Mouse (Mus musculus): ENCODE measurements at regions not wholly inside any gene's neighbourhood (a gene's known extent, or its start where the extent isn't known, plus 50 kb on each side); places are given as distances from the start of the nearest gene placed in this dataset.
A peak's percentile ranks its signal among the peaks of the same experiment; 100 is the strongest.

DNA sequence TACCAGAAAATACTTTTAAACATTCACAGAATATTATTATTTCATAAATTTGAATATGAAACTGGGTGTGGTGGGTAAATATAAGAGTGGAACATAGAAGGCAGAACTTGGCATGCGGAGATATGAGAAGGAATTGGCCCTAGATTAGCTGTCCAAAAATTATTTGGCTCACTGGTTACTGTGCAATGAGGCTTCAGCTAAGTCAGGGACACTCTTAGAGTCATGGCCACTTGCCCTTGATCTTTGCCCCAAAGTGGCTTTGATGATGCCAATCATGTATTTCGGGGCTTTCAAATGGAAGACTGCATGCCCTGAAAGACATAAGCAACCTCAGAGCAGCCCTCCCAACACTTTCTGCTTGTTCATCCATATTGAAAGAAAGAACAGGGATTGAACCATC lies 76.9 kb downstream of the Pxdc1 start:
- intact Hi-C loops (cut with DNase I): no loop called here
- DNase-seq: no peak

DNA sequence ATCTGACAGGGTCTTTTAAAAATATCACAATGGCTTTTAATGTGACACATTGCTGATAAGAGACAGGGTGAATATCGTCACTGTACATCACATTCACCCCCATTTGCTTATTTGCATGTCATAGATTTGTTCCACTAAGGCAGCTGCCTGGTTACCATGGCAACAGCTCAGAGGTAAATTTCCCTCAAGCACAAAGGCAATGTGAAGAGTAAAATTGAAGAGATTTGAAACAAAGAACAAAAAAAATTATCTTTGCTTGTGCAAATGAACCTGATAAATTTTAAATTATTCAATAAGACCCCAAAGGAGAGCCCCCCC lies 77.3 kb downstream of the Pxdc1 start:
- no peak for DNase-seq

DNA sequence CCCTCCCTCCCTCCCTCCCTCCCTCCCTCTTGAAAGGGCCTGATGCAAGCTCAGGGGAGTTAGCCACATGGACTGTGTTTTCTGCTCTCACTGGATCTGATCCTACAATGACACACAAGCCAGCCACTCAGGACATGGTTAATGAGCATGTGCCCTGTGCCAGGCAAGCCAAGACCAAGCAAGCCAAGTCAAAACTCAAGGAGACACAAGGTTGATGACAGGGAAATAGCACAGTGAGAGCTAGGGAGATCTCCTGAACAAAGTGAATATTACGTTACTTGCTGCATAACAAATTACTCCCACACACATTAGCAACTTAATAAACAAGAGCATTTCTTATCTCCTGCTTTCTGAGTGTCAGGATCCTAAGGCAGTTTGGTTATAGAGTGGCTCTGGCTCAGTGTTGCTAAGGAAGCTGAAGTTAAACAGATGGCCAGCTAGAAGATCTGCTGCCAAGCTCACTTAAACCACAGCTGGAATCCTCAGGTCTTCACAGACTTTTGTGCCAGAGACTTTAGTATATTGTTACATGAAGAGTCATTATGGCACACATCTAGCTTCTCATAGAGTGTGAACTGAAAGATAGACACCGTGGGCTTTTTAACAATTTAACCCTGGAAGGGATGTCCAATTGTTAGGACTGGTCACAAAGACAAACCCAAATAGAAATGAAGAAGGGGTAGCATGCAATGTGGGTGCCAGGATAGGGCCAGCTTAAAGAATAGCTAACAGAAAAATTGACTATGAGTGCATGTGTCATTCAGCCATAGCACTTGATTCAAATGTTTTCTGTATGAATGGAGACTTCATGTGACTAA lies 77.9 kb downstream of the Pxdc1 start:
- peak; percentile 6 to 22 for DNase-seq
- intact Hi-C loops (cut with DNase I): no loop called here

More for the DNA sequence above, 77.3 kb downstream of the Pxdc1 start:
- intact Hi-C loops (cut with DNase I): no loop called here

DNA sequence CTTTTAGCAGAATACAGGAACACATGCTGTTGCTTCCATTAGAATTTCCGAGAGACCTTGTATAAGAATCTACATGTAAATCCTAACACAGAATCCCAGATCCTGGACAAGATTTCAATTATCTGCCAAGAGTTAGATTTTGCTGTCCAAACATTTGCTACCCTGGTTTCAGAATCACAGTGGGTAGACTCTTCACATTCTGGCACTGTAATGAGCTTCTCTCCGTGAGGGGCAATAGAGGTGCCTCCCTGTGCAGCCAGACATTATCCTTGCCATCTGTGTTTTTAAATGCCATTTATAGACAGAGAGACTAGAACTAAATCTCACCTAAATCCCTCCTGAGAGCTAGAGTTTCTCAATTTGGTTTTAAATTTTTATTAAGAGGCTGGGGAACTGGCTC lies 84.0 kb downstream of the Pxdc1 start:
- intact Hi-C loops (cut with DNase I): no loop called here
- DNase-seq: no peak

DNA sequence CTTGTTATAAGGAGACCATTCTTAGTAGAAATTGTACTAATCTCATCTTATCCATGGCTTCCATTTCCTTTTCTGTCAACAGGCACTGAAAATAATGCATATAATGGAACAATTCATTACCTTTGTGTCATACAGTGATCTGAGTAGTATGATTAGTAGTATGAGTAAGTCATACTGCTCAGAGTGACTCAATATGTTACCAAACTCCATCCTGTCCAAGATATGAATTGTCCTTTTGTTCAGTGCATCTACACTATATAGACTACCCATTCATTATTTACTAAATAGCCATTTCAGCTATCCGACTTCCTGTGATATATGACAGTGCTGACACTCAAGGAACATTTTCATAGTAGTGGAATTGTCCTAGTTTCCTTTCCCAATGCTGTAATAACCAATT lies 86.6 kb downstream of the Pxdc1 start:
- DNase-seq: no peak
- intact Hi-C loops (cut with DNase I): no loop called here

DNA sequence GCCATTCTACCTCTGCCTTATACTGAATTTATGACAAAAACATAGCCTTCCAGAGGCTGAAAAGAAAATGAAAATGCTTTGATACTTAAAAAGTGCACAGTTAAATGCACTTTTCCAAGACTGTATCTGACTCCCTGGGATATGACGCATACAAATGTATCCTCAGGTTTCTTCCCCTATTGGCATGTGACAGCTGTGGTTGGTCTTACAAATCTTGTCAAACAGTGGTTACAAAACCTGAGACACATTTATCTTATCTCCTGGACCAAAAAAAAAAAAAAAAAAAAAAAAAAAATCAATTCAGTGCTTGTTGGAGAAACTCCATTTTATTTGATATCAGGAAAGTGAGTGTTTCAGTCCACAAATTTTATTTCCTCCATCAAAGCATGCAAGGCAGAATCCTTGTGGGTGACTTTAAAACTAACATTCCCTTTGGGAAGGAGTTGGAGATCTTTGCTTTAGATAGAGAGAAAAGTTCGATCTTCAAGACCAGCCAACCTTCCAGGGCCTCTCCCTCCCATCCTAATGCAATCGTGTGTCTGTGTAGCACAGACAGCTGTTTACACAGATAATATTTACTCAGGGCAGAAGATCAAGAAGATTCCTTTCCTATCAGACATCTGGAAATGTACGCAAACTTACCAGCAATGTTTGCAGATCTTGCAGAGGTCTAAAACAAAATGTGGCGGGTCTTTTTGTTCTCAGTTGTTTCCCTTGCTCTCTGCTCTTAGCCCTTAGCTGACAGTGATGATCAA lies 103.0 kb downstream of the Pxdc1 start:
- no peak for DNase-seq
- intact Hi-C loops (cut with DNase I): no loop called here

DNA sequence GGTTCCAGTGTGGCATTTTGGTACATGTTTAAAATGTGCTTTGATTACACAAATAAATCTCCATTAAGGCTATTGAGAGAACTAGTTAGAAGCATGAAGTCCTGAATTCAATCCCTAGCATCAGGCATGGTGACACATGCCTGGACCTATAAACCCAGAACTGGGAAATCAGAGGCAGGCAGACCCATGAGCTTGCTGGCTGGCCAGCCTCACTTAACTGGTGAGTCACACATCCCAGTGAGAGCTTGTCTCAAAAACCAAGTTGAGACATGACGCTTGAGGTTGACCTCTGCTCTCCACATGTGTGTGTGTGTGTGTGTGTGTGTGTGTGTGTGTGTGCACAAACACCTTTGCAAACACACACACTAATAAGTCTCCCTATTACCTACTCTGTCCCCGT lies 112.6 kb downstream of the Pxdc1 start:
- DNase-seq: no peak
- intact Hi-C loops (cut with DNase I): no loop called here

DNA sequence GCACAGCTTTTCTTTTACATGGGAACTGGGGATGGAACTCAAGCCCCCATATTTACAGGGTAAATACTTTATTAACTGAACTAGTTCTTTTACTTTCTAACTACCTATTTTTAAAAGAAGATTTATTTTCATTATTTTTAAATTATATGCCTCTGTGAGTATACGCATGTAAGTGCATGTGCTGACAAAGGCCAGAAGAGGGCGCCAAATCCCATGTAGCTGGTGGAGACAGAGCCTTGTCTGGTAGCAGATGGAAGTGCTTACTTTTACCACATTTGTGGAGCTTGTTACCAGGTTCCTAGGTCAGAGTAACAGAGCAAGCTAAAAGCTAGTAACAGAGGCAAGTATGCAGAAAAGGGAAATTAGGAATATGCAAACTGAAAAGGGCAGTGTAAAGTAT lies 119.4 kb downstream of the Pxdc1 start:
- no peak for DNase-seq
- intact Hi-C loops (cut with DNase I): no loop called here

DNA sequence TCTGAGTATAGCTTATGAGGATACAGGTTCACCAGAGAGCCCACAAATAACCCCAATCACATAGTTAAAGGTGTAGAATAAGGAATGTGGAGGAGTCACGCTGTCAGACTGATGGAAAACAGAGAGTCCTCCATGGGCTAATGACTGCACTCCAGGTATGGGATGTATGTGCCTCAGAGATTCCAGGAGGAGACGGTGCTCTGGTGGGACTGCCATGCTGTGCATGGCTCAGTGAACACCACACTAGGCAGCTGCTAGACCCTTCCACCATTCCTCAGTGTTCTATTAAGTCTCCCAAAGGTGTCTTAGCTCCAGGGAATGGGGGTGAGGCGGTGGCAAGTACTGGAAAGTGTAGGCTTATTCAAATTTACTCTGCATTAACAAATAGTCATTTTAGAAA lies 142.0 kb downstream of the Pxdc1 start:
- DNase-seq: no peak
- intact Hi-C loops (cut with DNase I): no loop called here

DNA sequence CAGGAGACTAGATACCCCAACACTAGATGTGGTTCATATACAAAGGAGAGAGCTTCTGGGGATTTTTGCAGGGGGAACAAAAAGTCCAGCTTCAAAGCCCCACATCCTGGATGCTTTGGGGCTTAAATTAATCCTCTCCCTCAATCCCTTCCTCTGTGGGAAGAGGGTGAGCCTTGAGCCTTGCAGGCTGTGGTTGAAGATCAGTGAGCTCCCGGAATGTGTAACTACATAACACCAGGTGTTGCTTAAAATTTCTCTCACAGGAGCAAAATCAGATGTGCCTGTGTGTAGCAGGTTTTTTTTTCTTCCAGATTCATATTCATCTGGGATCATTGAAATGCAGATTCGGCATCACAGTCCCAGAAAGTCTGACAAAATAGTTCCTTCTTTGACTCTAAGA lies 146.1 kb downstream of the Pxdc1 start:
- intact Hi-C loops (cut with DNase I): no loop called here

DNA sequence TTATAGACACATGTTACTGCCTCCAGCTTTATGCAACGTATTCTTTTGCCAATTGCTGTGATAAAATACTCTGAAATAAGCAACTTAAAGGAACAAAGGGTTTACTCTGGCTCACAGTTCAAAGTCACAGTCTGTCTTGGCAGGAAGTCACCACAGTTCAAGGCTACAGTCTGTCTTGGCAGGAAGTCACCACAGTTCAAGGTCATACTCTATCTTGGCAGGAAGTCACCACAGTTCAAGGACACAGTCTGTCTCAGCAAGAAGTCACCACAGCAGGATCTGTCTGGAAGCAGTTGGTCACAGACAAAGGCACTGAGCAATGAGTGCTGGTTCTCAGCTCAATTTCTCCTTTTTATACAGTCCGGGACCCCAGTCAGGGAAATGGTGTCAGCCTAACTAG lies 147.4 kb downstream of the Pxdc1 start:
- intact Hi-C loops (cut with DNase I): no loop called here

More for the DNA sequence above, 146.1 kb downstream of the Pxdc1 start:
- DNase-seq: no peak

DNA sequence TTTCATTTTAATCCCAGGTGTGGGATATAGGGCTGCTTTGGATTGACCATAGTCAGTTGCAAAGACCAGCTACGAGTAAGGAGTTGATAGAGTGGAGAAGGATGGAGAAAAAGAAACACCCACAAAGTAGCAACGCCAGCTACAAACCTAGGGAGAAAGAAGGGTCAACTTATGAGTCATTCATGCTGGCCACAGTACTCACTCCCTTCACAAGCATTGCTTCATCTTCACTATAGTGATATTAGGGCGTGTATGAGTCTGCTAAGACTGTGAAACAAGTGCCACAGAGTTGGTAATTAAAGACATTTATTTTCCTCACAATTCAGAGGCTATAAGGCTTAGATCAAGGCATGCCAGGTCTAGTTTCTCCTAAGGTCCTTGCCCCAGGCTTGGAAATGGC lies 148.4 kb downstream of the Pxdc1 start:
- DNase-seq: no peak
- intact Hi-C loops (cut with DNase I): no loop called here

More for the DNA sequence above, 147.4 kb downstream of the Pxdc1 start:
- DNase-seq: no peak

DNA sequence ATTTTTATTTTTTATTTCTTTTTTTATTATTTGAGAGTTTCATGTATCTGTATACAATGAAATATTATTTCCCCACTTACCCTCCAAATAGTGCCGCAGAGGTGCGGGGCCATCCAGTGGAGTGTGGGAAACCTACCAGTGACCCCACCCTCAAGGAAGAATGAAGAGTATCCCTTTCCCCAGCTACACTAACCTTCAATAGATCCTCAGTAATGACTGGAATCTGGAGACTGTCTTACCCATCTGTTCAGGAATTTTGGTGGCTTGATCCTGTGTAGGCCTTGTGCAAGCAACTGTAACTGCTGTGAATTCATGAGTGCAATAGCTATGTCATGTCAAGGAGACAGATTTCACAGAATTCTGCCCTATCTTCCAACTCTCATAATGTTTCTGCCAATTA lies 153.9 kb upstream of the Slc22a23 start:
- DNase-seq: no peak
- intact Hi-C loops (cut with DNase I): no loop called here

DNA sequence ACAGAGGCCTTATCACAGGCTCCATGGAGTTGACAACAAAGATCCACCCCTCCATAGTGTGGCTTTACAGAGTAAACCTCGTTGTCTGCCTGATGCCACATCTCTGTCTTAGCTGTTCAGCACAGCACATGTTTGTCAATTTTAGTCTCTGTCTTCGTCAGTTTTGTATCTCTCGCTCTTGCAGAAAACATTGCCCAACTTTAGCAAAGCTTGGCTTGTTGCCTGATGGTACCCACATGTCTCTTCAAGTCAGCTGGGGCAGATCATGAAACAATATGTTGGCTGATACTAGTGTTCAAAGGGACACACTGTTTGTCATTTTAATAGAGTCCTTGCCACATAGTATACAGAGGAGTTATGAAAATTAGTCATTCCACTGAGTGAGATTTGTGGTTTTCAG lies 152.7 kb upstream of the Slc22a23 start:
- no peak for DNase-seq
- intact Hi-C loops (cut with DNase I): no loop called here

DNA sequence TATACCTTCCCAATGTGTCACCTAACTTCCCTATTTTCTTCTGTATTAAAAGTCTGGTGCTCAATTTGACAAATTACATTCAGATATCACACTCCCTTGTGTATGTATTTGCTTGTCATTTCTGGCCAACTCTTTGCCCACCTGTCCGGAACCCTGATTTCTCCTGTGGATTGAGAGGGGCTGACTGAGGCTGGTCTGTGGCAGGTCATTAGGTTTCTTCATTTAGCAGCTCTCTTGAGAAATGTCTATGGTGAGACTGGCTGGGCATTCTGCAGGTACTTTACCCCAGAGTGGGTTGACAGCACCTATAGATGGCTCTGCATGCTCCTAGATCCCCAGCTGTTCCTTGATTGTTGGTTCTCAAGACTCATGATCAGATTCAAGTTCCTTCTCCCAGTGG lies 139.8 kb upstream of the Slc22a23 start:
- DNase-seq: no peak
- intact Hi-C loops (cut with DNase I): no loop called here

DNA sequence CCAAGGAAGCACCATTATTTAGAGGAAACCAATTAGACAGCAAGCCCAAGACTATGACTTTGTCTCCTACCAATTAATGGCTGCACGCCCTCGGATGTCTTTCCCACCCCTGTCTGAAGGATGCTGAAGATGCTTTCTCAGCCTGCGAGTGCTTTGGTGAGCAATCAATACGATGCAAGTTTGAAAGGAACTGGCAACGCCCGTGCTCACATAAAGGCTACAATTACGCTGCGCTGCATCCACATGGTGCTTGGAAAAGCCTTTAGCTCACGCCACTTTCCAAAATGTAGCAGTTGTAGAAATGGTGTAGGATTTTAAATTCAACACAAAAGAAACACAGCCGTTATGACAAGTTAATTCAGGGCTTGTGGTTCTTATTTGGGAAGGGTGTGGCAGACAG lies 136.5 kb upstream of the Slc22a23 start:
- intact Hi-C loops (cut with DNase I): no loop called here
- no peak for DNase-seq

DNA sequence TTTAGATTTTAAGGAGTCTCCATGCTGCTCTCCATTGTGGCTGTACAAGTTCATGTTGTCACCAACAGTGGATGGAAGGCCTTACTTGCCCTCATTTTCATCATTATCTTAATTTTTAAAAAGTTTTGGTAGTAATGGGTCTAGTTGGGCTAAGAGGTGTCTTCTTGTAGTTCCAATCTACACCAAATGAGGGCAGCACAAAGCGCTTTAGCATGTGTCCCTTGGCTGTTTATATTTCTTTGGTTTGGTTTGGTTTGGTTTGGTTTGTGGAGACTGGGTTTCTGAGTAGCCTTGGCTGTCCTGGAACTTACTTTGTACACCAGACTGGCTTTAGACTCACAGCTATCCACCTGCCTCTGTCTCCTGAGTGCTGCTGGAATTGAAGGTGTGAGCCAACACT lies 125.4 kb upstream of the Slc22a23 start:
- intact Hi-C loops (cut with DNase I): no loop called here
- DNase-seq: no peak

DNA sequence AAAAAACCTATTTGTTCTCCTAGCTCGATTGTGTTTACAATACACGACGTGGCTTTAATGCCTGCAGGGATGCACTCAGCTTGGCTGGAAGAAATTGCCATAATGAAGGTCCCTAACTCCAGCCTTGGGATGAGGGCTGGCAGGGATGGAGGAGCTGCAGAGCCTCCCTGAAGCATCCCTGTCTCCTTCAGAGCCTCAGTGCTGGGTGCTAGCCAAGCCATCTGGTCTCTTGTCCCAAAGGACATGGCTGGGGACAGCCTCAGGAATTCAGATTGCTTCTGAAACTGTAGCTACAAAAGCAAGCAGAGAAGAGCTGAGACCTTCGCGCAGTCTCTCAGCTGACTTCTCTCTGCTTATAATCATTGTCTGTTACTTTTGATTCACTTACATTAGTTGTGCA lies 124.6 kb upstream of the Slc22a23 start:
- DNase-seq: peak in 1 of 2 experiments; percentile 21
- intact Hi-C loops (cut with DNase I): no loop called here

DNA sequence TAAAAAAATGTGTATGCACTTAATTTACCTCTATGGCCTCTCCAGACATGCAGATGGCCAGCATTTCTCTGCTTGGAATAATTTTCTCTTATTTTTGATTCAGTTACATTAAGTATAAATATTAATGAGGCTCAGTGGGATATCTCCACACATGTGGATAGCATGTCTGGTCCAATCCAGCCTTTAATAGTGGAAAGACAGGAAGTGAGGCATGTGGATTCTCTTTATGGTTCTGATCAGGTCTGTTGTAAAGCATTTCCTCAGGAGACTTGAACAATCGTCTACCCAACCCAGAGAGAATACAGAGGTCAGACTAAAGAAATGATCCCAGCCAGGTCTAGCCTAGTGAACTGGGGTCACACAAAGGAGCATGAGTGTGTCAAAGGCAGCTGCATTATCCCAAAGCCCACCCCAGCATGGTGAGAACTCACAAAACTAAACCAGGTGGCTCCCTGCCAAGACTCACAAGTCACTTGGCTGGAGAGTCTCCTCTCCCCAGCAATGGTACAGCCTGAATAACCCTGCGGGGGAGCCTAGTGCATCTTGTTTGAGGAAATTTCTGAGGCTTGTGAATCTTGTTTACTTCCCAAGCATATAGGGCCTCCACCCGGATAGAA lies 123.3 kb upstream of the Slc22a23 start:
- no peak for DNase-seq
- intact Hi-C loops (cut with DNase I): no loop called here

DNA sequence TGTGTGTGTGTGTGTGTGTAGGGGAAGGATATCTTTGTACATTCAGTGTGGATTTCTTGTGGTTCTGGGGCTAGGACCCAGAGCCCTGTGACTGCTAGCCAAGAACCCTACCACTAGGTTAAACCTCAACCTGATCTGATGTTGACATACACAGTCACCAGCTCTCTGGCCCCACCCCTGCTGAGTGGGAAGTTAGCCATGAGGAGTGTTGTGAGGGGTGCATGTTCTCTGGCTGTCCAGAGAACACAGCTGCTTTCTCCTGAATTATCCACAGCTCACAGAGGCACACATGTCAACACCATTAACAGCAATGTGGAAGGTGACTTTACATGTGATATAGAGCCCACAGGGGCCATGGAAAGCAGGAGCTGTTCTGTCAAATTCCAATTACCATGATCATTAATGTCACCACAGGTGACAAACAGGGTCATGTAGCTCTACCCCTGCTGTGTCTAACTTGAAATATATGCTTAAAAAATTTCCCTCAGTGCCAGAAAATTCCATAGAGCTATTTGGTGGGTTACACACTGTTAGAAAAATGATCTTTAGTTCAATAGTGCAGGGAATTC lies 121.0 kb upstream of the Slc22a23 start:
- no peak for DNase-seq
- intact Hi-C loops (cut with DNase I): no loop called here

DNA sequence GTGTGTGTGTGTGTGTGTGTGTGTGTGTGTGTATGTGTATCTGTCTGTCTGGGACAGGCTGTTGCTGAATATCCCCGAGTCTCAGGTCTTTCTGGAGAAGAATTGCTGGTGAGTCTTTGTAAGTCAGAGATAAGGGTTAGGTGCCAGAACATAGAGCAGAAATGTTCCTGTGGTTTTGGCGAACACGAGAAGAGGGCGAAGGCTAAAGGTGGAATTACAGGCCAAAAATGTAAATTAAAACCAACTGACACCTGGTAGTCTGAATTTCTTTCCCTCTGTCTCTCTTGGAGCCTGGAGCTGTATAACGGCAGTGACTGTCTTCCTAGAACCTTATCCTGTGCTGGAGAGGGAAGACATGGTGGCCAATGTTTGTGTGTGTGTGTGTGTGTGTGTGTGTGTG lies 120.5 kb upstream of the Slc22a23 start:
- DNase-seq: no peak
- intact Hi-C loops (cut with DNase I): no loop called here

DNA sequence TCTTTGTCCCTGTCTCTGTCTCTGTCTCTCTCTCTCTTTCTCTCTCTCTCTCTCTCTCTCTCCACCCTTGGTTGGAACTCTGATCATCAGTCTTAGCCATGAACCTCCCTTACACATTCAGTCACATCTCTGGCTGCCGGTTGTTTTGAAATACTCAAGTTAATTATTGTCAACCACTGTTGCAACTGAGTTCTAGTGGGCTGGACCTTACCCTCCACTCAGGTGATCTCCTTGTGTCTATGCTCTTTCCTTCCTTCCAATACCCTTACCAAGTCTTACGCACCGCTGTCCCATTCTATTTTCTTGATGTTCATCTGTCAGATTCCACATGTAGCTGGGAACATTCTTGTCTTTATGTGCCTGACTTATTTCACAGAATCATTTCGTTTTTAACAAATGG lies 119.2 kb upstream of the Slc22a23 start:
- intact Hi-C loops (cut with DNase I): no loop called here
- no peak for DNase-seq

All from heart, postnatal 36 days (tissue).